Mouse (Mus musculus): Measurements from ENCODE around the gene Clrn3. TPM values are rescaled to one million over a fixed set of nuclear protein-coding genes. Genes with fewer than 3 reads are reported as not detected.

Gene Clrn3
- polyA plus RNA-seq, 1 experiment from 2014 or later = not detected

DNA sequence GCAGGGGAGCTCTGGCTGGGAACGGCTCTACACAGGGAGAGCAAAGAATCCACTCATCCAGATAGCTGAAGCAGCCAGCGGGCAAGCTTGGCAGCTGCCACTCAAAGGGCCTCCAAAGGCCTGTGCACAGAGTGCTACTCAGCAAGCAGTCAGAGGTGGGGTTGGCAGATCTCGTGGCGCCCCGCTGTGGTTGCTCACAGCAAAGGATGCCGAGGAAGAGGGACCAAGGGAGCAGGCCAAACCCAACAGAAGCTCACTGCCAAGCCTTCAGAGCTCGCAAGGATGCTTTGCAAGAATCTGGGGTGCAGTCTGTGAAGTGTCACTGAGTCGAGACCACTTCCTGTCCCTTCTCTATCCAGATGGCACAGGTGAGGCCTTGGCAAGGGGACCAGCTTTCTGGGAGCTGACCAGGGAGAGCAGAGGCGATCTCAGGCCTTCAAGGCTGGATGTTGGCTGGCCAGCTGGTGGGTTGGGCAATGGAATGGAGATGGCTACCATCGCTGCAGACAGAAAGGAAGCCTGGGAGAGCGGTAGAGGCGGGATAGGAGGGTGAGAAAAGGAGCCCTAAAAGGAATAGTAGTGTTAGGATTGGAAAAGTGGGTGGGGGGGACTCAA is 42.6 kb downstream of the Clrn3 start:
- Histone ChIP-seq H3K9me3 (ENCODE audit: control insufficient read depth, low read length) (no peaks in the 10 kb centered on the region), H3K27me3 (ENCODE audit: control insufficient read depth, insufficient read depth, low read length) (peaks cover 21% of the 10 kb centered on the region), H3K9ac (no peak overlapping the region), H3K4me3 (replicated peaks; ENCODE audit: low read length) (no peak overlapping the region), H3K36me3 (replicated peaks; ENCODE audit: control insufficient read depth, insufficient read depth) (no peaks in the 10 kb centered on the region), H3K4me1 (replicated peaks; ENCODE audit: control insufficient read depth, insufficient read depth, low read length) (peaks cover 21% of the 10 kb centered on the region), H3K4me2 (replicated peaks) (no peak overlapping the region), H3K27ac (no peak overlapping the region)
- DNase-seq (ENCODE audit: low spot score) (peak; percentile 71), ATAC-seq (ENCODE audit: low FRiP score) (peak; percentile 79)
- WGBS = 18% methylated on average over 12 of the region's 12 CpGs

DNA sequence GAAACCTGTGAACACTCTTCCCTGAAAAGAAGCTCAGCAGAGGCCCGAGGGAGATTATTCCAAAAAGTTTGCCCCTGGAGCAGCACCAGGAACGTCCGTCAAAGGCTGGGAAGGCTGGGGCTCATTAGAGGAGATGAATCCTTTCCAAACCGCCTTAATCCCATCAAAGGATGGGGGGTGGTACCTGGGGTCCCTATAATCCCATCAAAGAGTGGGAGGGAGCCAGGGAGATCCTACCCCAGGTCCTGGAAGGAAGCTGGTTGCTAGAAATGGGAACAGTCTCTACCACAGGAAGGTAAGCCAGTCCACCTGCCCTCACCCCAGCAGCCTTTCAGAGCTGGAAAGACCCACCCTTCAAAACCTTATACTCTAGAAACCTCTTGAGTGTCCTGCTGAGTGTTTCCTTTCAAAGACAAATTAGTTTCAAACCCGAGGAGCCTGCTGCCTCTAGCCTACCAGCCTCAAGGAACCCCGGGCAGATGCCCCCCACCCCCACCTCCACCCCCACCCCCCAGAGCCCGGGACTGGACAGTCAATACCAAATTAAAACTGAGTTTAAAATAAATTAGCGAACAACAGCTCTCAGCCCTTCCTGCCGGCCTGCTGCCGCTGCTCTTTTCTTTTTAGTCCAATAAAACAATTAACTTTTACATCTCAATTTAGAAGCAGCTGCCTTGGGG is 43.2 kb downstream of the Clrn3 start:
- no peak overlapping the region for H3K4me2 ChIP-seq (replicated peaks)
- peaks cover 21% of the 10 kb centered on the region for H3K27me3 ChIP-seq (ENCODE audit: control insufficient read depth, insufficient read depth, low read length)
- no peak overlapping the region for H3K4me3 ChIP-seq (replicated peaks; ENCODE audit: low read length)
- DNase-seq (ENCODE audit: low spot score) (no peak), ATAC-seq (ENCODE audit: low FRiP score) (0 out of 2 replicates have a peak, but pooled peaks have one; percentile 35)
- no peaks in the 10 kb centered on the region for H3K36me3 ChIP-seq (replicated peaks; ENCODE audit: control insufficient read depth, insufficient read depth)
- 5% methylated on average over 10 of the region's 10 CpGs for WGBS
- peaks cover 21% of the 10 kb centered on the region for H3K4me1 ChIP-seq (replicated peaks; ENCODE audit: control insufficient read depth, insufficient read depth, low read length)
- no peak overlapping the region for H3K9ac ChIP-seq
- no peaks in the 10 kb centered on the region for H3K9me3 ChIP-seq (ENCODE audit: control insufficient read depth, low read length)
- H3K27ac ChIP-seq = no peak overlapping the region

DNA sequence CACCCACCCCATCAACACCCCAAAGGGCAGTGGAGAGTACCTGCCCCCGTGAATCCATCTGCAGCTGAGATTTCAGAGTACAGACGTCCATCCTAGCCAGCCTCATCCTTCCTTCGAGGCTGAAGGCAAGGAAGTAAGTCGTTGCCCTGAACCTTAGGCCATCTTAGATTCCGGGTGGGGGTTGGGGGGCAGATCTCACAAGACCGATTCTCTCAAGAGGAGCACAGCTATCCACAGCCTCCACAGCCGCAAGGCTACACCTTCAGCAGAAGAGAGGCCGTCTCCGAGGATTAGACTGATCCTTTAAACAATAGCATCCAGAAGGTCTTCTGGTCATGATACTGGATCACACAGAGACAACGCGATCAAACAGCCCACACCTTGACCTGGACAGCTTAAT is 44.1 kb downstream of the Clrn3 start:
- ATAC-seq (ENCODE audit: low FRiP score) = no peak
- DNase-seq (ENCODE audit: low spot score) = no peak
- Histone ChIP-seq H3K36me3 (replicated peaks; ENCODE audit: control insufficient read depth, insufficient read depth) (no peaks in the 10 kb centered on the region), H3K4me3 (replicated peaks; ENCODE audit: low read length) (no peak overlapping the region), H3K9me3 (ENCODE audit: control insufficient read depth, low read length) (no peaks in the 10 kb centered on the region), H3K4me1 (replicated peaks; ENCODE audit: control insufficient read depth, insufficient read depth, low read length) (peaks cover 24% of the 10 kb centered on the region), H3K27me3 (ENCODE audit: control insufficient read depth, insufficient read depth, low read length) (peaks cover 21% of the 10 kb centered on the region), H3K27ac (no peak overlapping the region), H3K4me2 (replicated peaks) (no peak overlapping the region), H3K9ac (no peak overlapping the region)
- 50% methylated on average over 11 of the region's 11 CpGs for WGBS

DNA sequence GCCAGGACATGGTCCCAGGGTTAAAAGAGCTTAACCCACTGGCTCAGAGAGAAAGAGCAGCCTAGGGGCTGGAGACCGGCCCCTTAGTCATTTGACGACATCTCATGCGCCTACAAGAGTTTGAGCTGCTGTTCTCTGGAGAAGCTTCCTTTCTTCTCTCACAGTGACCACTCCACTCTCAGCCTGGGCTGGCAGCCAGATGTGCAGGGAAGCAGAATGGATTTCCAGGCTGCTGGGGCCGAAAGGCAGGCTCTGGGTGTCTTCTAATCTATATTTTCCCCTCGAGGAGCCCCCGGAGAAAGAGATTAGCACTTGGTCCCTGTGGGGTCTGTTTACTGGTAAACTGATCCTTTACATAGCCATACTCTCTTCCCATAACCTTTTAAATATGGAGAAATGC is 44.7 kb downstream of the Clrn3 start:
- Histone ChIP-seq H3K9ac (no peak overlapping the region), H3K4me2 (replicated peaks) (no peak overlapping the region), H3K27ac (no peak overlapping the region), H3K9me3 (ENCODE audit: control insufficient read depth, low read length) (no peaks in the 10 kb centered on the region), H3K4me3 (replicated peaks; ENCODE audit: low read length) (no peak overlapping the region), H3K4me1 (replicated peaks; ENCODE audit: control insufficient read depth, insufficient read depth, low read length) (peaks cover 27% of the 10 kb centered on the region), H3K36me3 (replicated peaks; ENCODE audit: control insufficient read depth, insufficient read depth) (no peaks in the 10 kb centered on the region), H3K27me3 (ENCODE audit: control insufficient read depth, insufficient read depth, low read length) (peaks cover 21% of the 10 kb centered on the region)
- DNase-seq (ENCODE audit: low spot score) (no peak), ATAC-seq (ENCODE audit: low FRiP score) (no peak)
- 53% methylated on average over 6 of the region's 6 CpGs for WGBS

DNA sequence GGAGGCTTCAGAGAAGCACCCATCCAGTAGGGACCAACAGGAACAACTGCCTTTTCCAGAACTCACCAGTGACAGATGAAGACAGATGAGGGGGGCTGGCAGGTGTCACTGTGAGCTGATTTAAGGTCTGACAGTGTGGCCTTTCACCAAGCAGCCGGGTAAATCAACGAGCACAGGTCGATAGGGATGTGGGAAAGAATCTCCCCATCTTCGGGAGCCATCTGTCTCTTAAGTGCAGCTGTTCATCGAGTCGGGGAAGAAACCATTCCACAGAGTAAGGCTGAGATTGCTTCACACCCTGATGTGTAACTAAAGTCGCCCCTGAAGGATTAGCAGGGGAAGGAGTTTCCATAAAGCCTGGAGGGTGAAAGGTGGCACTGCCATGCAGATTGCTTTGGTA is 47.3 kb downstream of the Clrn3 start:
- no peak for ATAC-seq (ENCODE audit: low FRiP score)
- DNase-seq (ENCODE audit: low spot score) = no peak
- Histone ChIP-seq H3K4me3 (replicated peaks; ENCODE audit: low read length) (no peak overlapping the region), H3K9me3 (ENCODE audit: control insufficient read depth, low read length) (no peaks in the 10 kb centered on the region), H3K27me3 (ENCODE audit: control insufficient read depth, insufficient read depth, low read length) (peaks cover 23% of the 10 kb centered on the region), H3K4me2 (replicated peaks) (no peak overlapping the region), H3K36me3 (replicated peaks; ENCODE audit: control insufficient read depth, insufficient read depth) (no peaks in the 10 kb centered on the region), H3K9ac (no peak overlapping the region), H3K27ac (no peak overlapping the region), H3K4me1 (replicated peaks; ENCODE audit: control insufficient read depth, insufficient read depth, low read length) (peaks cover 20% of the 10 kb centered on the region)
- WGBS = 64% methylated on average over 7 of the region's 7 CpGs

GRCm38 (mm10) chr7:135479912-135480311 is 48.5 kb downstream of the Clrn3 start:
- 60% methylated on average over 6 of the region's 6 CpGs for WGBS
- no peak overlapping the region for H3K4me3 ChIP-seq (replicated peaks; ENCODE audit: low read length)
- no peaks in the 10 kb centered on the region for H3K36me3 ChIP-seq (replicated peaks; ENCODE audit: control insufficient read depth, insufficient read depth)
- no peak overlapping the region for H3K27ac ChIP-seq
- H3K4me1 ChIP-seq (replicated peaks; ENCODE audit: control insufficient read depth, insufficient read depth, low read length) = peaks cover 8% of the 10 kb centered on the region
- H3K4me2 ChIP-seq (replicated peaks) = no peak overlapping the region
- DNase-seq (ENCODE audit: low spot score) = no peak
- H3K9me3 ChIP-seq (ENCODE audit: control insufficient read depth, low read length) = no peaks in the 10 kb centered on the region
- no peak for ATAC-seq (ENCODE audit: low FRiP score)
- no peak overlapping the region for H3K9ac ChIP-seq
- peaks cover 23% of the 10 kb centered on the region for H3K27me3 ChIP-seq (ENCODE audit: control insufficient read depth, insufficient read depth, low read length)

DNA sequence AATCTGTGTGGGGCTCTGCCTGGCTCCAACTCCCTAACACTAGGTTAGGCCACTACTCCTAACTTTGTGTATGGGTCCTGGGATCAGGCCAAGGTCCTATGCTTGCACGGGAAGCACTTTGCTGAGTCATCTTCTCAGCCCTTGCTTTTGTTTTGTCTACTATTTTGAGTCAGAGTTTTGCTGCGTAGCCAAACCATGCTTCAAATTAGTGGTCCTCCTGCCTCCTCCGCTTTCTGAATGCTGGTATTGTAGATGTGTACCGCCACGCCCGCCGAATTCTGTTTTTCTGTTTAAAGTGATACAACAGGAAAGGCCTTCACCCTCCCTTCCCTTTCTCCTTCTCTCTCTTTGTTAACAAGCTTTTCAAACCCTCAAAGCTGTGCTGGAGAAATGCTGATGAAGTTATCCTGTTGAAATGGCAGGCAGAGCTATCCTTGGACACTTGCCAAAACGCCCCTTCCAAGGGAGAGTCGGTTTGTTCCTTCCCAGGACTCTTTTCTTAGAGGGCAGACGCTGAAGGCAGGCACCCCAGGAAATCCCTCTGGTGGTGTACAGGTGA is 49.1 kb downstream of the Clrn3 start:
- no peak overlapping the region for H3K4me3 ChIP-seq (replicated peaks; ENCODE audit: low read length)
- no peak for ATAC-seq (ENCODE audit: low FRiP score)

GRCm38 (mm10) chr7:135477256-135477655 is 51.2 kb downstream of the Clrn3 start:
- Histone ChIP-seq H3K9ac (no peak overlapping the region), H3K4me3 (replicated peaks; ENCODE audit: low read length) (no peak overlapping the region), H3K4me2 (replicated peaks) (no peak overlapping the region), H3K27ac (no peak overlapping the region), H3K36me3 (replicated peaks; ENCODE audit: control insufficient read depth, insufficient read depth) (no peaks in the 10 kb centered on the region), H3K27me3 (ENCODE audit: control insufficient read depth, insufficient read depth, low read length) (peaks cover 13% of the 10 kb centered on the region; the same call in 1 of the 2 replicates), H3K4me1 (replicated peaks; ENCODE audit: control insufficient read depth, insufficient read depth, low read length) (peaks cover 6% of the 10 kb centered on the region; the same call in 1 of the 2 replicates), H3K9me3 (ENCODE audit: control insufficient read depth, low read length) (no peaks in the 10 kb centered on the region)
- ATAC-seq (ENCODE audit: low FRiP score) = no peak
- DNase-seq (ENCODE audit: low spot score) = no peak
- 58% methylated on average over 5 of the region's 5 CpGs for WGBS

More for the DNA sequence above, 49.1 kb downstream of the Clrn3 start:
- 27% methylated on average over 10 of the region's 10 CpGs for WGBS
- Histone ChIP-seq H3K4me1 (replicated peaks; ENCODE audit: control insufficient read depth, insufficient read depth, low read length) (peaks cover 6% of the 10 kb centered on the region; the same call in 1 of the 2 replicates), H3K9me3 (ENCODE audit: control insufficient read depth, low read length) (no peaks in the 10 kb centered on the region), H3K27ac (no peak overlapping the region), H3K27me3 (ENCODE audit: control insufficient read depth, insufficient read depth, low read length) (peaks cover 23% of the 10 kb centered on the region), H3K9ac (no peak overlapping the region), H3K4me2 (replicated peaks) (no peak overlapping the region), H3K36me3 (replicated peaks; ENCODE audit: control insufficient read depth, insufficient read depth) (no peaks in the 10 kb centered on the region)
- peak; percentile 65 for DNase-seq (ENCODE audit: low spot score)

DNA sequence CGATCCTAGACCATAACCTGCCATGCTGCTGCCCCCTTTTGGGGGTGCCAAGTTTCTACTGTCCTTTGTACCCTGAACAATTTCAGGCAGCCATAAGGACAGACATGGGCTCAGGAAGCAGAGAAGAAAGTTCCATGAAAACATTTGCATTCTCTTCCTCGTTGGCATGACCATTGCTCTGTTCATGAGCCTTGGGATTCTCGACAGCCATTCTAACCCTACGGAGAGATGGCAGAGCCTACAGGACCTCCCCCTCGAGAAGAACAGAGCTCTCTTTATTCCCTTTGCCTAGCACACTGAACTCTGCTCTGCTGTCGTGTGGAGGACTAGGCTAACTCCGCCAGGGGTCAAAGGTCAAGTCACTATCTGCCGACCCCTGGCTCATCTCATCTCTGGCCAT is 52.5 kb downstream of the Clrn3 start:
- Histone ChIP-seq H3K9ac (no peak overlapping the region), H3K9me3 (ENCODE audit: control insufficient read depth, low read length) (no peaks in the 10 kb centered on the region), H3K27ac (no peak overlapping the region), H3K36me3 (replicated peaks; ENCODE audit: control insufficient read depth, insufficient read depth) (no peaks in the 10 kb centered on the region), H3K4me3 (replicated peaks; ENCODE audit: low read length) (no peak overlapping the region), H3K4me1 (replicated peaks; ENCODE audit: control insufficient read depth, insufficient read depth, low read length) (peaks cover 6% of the 10 kb centered on the region; the same call in 1 of the 2 replicates), H3K27me3 (ENCODE audit: control insufficient read depth, insufficient read depth, low read length) (peaks cover 7% of the 10 kb centered on the region; the same call in 1 of the 2 replicates), H3K4me2 (replicated peaks) (no peak overlapping the region)
- DNase-seq (ENCODE audit: low spot score) (no peak), ATAC-seq (ENCODE audit: low FRiP score) (no peak)
- 52% methylated on average over 8 of the region's 8 CpGs for WGBS

Measured in hindbrain, embryonic 14.5 days (tissue).